Mouse (Mus musculus) lung, postnatal 4 days (tissue): ENCODE measurements at regions not wholly inside any gene's neighbourhood (a gene's known extent, or its start where the extent isn't known, plus 50 kb on each side); places are given as distances from the start of the nearest gene placed in this dataset.
A peak's percentile ranks its signal among the peaks of the same experiment; 100 is the strongest.

Experiments used
- DNase-seq, 2 experiments: peaks; one replicate each; pipeline ENCODE4 v3.0.0; 2021

- no peak for DNase-seq
Observed at GRCm38 (mm10) chr11:45440937-45441720, 410.7 kb upstream of the Clint1 start.

- no peak for DNase-seq
Observed at GRCm38 (mm10) chr11:45446512-45446911, 405.3 kb upstream of the Clint1 start.

- DNase-seq = no peak
Observed at GRCm38 (mm10) chr11:45454234-45454633, 397.6 kb upstream of the Clint1 start.

- DNase-seq = peak in 1 of 2 experiments; percentile 25
Observed at GRCm38 (mm10) chr11:45454933-45455332, 396.9 kb upstream of the Clint1 start.

GRCm38 (mm10) chr11:45456724-45457123 lies 395.1 kb upstream of the Clint1 start:
- no peak for DNase-seq

GRCm38 (mm10) chr11:45457597-45457996 lies 394.3 kb upstream of the Clint1 start:
- no peak for DNase-seq

- no peak for DNase-seq
Observed at GRCm38 (mm10) chr11:45460000-45460792, 391.7 kb upstream of the Clint1 start.

GRCm38 (mm10) chr11:45464501-45464900 lies 387.4 kb upstream of the Clint1 start:
- no peak for DNase-seq

- no peak for DNase-seq
Observed at GRCm38 (mm10) chr11:45466350-45466749, 385.5 kb upstream of the Clint1 start.

GRCm38 (mm10) chr11:45472171-45472570 lies 379.7 kb upstream of the Clint1 start:
- no peak for DNase-seq

- DNase-seq = no peak
Observed at GRCm38 (mm10) chr11:45476917-45477316, 374.9 kb upstream of the Clint1 start.

- DNase-seq = no peak
Observed at GRCm38 (mm10) chr11:45485950-45486349, 365.9 kb upstream of the Clint1 start.

- no peak for DNase-seq
Observed at GRCm38 (mm10) chr11:45491021-45491967, 360.6 kb upstream of the Clint1 start.

- DNase-seq = no peak
Observed at GRCm38 (mm10) chr11:45495246-45495645, 356.6 kb upstream of the Clint1 start.

- DNase-seq = no peak
Observed at GRCm38 (mm10) chr11:45508566-45508965, 343.3 kb upstream of the Clint1 start.

- no peak for DNase-seq
Observed at GRCm38 (mm10) chr11:45509278-45509677, 342.6 kb upstream of the Clint1 start.

GRCm38 (mm10) chr11:45514415-45515271 lies 337.2 kb upstream of the Clint1 start:
- no peak for DNase-seq

GRCm38 (mm10) chr11:45524720-45525119 lies 327.1 kb upstream of the Clint1 start:
- peak in 1 of 2 experiments; percentile 24 for DNase-seq

GRCm38 (mm10) chr11:45531044-45531626 lies 320.7 kb upstream of the Clint1 start:
- DNase-seq = no peak

GRCm38 (mm10) chr11:45533402-45534056 lies 318.3 kb upstream of the Clint1 start:
- no peak for DNase-seq

- DNase-seq = no peak
Observed at GRCm38 (mm10) chr11:45535501-45536025, 316.3 kb upstream of the Clint1 start.
